Mouse (Mus musculus): ENCODE data around the gene Ptgis. TPM values are rescaled to one million over a fixed set of nuclear protein-coding genes. Genes with fewer than 3 reads are reported as not detected.
A peak's percentile ranks its signal among the peaks of the same experiment; 100 is the strongest.
"Not testable (repeated sequence)": the region's sequence is repeated elsewhere in the genome, so short reads cannot be mapped to it uniquely, and the experiment has no call there.

Gene Ptgis
- polyA plus RNA-seq, 1 experiment from 2014 or later: 5.6 TPM

- H3K4me3 ChIP-seq (replicated peaks): no peak overlapping the region
- 26% methylated on average over 7 of the region's 7 CpGs for whole genome bisulfite sequencing
Measured at GRCm38 (mm10) chr2:167222152-167222551, 18.3 kb downstream of the Ptgis start.

GRCm38 (mm10) chr2:167221159-167221845 is 19.1 kb downstream of the Ptgis start:
- ATAC-seq (ENCODE audit: low FRiP score): no peak
- Histone ChIP-seq H3K9me3 (replicated peaks) (no peaks in the 10 kb centered on the region), H3K4me1 (no peaks in the 10 kb centered on the region; the same call in 1 of the 2 replicates), H3K27ac (replicated peaks) (no peak overlapping the region), H3K9ac (replicated peaks) (no peak overlapping the region), H3K4me2 (no peak overlapping the region), H3K36me3 (no peaks in the 10 kb centered on the region), H3K4me3 (replicated peaks) (no peak overlapping the region), H3K27me3 (replicated peaks) (no peaks in the 10 kb centered on the region)
- 86% methylated on average over 13 of the region's 13 CpGs for WGBS

More at GRCm38 (mm10) chr2:167222152-167222551, 18.3 kb downstream of the Ptgis start:
- Histone ChIP-seq H3K9ac (replicated peaks) (no peak overlapping the region), H3K27me3 (replicated peaks) (no peaks in the 10 kb centered on the region), H3K9me3 (replicated peaks) (no peaks in the 10 kb centered on the region), H3K4me1 (no peaks in the 10 kb centered on the region; the same call in 1 of the 2 replicates), H3K4me2 (no peak overlapping the region), H3K36me3 (no peaks in the 10 kb centered on the region), H3K27ac (replicated peaks) (no peak overlapping the region)
- peak; percentile 49; the same call in 1 of the 2 replicates for ATAC-seq (ENCODE audit: low FRiP score)

GRCm38 (mm10) chr2:167220736-167221135 is 19.7 kb downstream of the Ptgis start:
- Histone ChIP-seq H3K36me3 (no peaks in the 10 kb centered on the region), H3K4me3 (replicated peaks) (no peak overlapping the region), H3K27ac (replicated peaks) (no peak overlapping the region), H3K9ac (replicated peaks) (no peak overlapping the region), H3K9me3 (replicated peaks) (no peaks in the 10 kb centered on the region), H3K4me1 (no peaks in the 10 kb centered on the region; the same call in 1 of the 2 replicates), H3K4me2 (no peak overlapping the region), H3K27me3 (replicated peaks) (no peaks in the 10 kb centered on the region)
- WGBS: 88% methylated on average over 5 of the region's 5 CpGs
- no peak for ATAC-seq (ENCODE audit: low FRiP score)

GRCm38 (mm10) chr2:167219154-167219775 is 21.1 kb downstream of the Ptgis start:
- H3K4me1 ChIP-seq: no peaks in the 10 kb centered on the region; the same call in 1 of the 2 replicates
- ATAC-seq (ENCODE audit: low FRiP score): peak; percentile 85
- no peak overlapping the region for H3K4me3 ChIP-seq (replicated peaks)
- peak overlapping the region; percentile 41; the same call in 1 of the 2 replicates for H3K4me2 ChIP-seq
- no peak overlapping the region for H3K9ac ChIP-seq (replicated peaks)
- no peak overlapping the region for H3K27ac ChIP-seq (replicated peaks)
- H3K36me3 ChIP-seq: no peaks in the 10 kb centered on the region
- H3K9me3 ChIP-seq (replicated peaks): no peaks in the 10 kb centered on the region
- H3K27me3 ChIP-seq (replicated peaks): no peaks in the 10 kb centered on the region
- 47% methylated on average over 8 of the region's 8 CpGs for WGBS

- 95% methylated on average over 12 of the region's 12 CpGs for WGBS
- Histone ChIP-seq H3K4me1 (no peaks in the 10 kb centered on the region), H3K27ac (replicated peaks) (no peak overlapping the region), H3K4me3 (replicated peaks) (no peak overlapping the region), H3K36me3 (no peaks in the 10 kb centered on the region), H3K4me2 (no peak overlapping the region), H3K9me3 (replicated peaks) (no peaks in the 10 kb centered on the region), H3K27me3 (replicated peaks) (no peaks in the 10 kb centered on the region), H3K9ac (replicated peaks) (no peak overlapping the region)
- ATAC-seq (ENCODE audit: low FRiP score): no peak
Measured at GRCm38 (mm10) chr2:167213666-167214065, 26.7 kb downstream of the Ptgis start.

- no peaks in the 10 kb centered on the region for H3K27me3 ChIP-seq (replicated peaks)
- H3K27ac ChIP-seq (replicated peaks): no peak overlapping the region
- H3K4me1 ChIP-seq: no peaks in the 10 kb centered on the region
- H3K4me3 ChIP-seq (replicated peaks): no peak overlapping the region
- WGBS: 94% methylated on average over 3 of the region's 3 CpGs
- H3K9me3 ChIP-seq (replicated peaks): no peaks in the 10 kb centered on the region
- ATAC-seq (ENCODE audit: low FRiP score): no peak
- H3K9ac ChIP-seq (replicated peaks): no peak overlapping the region
- no peaks in the 10 kb centered on the region for H3K36me3 ChIP-seq
- H3K4me2 ChIP-seq: no peak overlapping the region
Measured at GRCm38 (mm10) chr2:167213076-167213475, 27.3 kb downstream of the Ptgis start.

GRCm38 (mm10) chr2:167212551-167212950 is 27.9 kb downstream of the Ptgis start:
- H3K9me3 ChIP-seq (replicated peaks): no peaks in the 10 kb centered on the region
- 92% methylated on average over 6 of the region's 6 CpGs for WGBS
- H3K4me3 ChIP-seq (replicated peaks): no peak overlapping the region
- no peak overlapping the region for H3K27ac ChIP-seq (replicated peaks)
- H3K4me2 ChIP-seq: no peak overlapping the region
- ATAC-seq (ENCODE audit: low FRiP score): no peak
- no peaks in the 10 kb centered on the region for H3K4me1 ChIP-seq
- H3K27me3 ChIP-seq (replicated peaks): no peaks in the 10 kb centered on the region
- no peak overlapping the region for H3K9ac ChIP-seq (replicated peaks)
- no peaks in the 10 kb centered on the region for H3K36me3 ChIP-seq

GRCm38 (mm10) chr2:167212089-167212488 is 28.3 kb downstream of the Ptgis start:
- no peaks in the 10 kb centered on the region for H3K27me3 ChIP-seq (replicated peaks)
- no peak overlapping the region for H3K27ac ChIP-seq (replicated peaks)
- H3K36me3 ChIP-seq: no peaks in the 10 kb centered on the region
- H3K9me3 ChIP-seq (replicated peaks): no peaks in the 10 kb centered on the region
- 90% methylated on average over 3 of the region's 3 CpGs for WGBS
- no peak overlapping the region for H3K4me3 ChIP-seq (replicated peaks)
- H3K4me1 ChIP-seq: no peaks in the 10 kb centered on the region
- no peak overlapping the region for H3K9ac ChIP-seq (replicated peaks)
- no peak for ATAC-seq (ENCODE audit: low FRiP score)
- no peak overlapping the region for H3K4me2 ChIP-seq

GRCm38 (mm10) chr2:167209900-167210299 is 30.5 kb downstream of the Ptgis start:
- Histone ChIP-seq H3K27ac (replicated peaks) (no peak overlapping the region), H3K4me3 (replicated peaks) (no peak overlapping the region), H3K27me3 (replicated peaks) (no peaks in the 10 kb centered on the region), H3K9ac (replicated peaks) (no peak overlapping the region), H3K36me3 (no peaks in the 10 kb centered on the region), H3K4me1 (no peaks in the 10 kb centered on the region), H3K9me3 (replicated peaks) (no peaks in the 10 kb centered on the region), H3K4me2 (no peak overlapping the region)
- no peak for ATAC-seq (ENCODE audit: low FRiP score)
- 81% methylated on average over 9 of the region's 9 CpGs for WGBS

GRCm38 (mm10) chr2:167208984-167209383 is 31.4 kb downstream of the Ptgis start:
- Histone ChIP-seq H3K4me1 (no peaks in the 10 kb centered on the region), H3K36me3 (no peaks in the 10 kb centered on the region), H3K4me3 (replicated peaks) (no peak overlapping the region), H3K9me3 (replicated peaks) (no peaks in the 10 kb centered on the region), H3K27me3 (replicated peaks) (no peaks in the 10 kb centered on the region), H3K9ac (replicated peaks) (no peak overlapping the region), H3K4me2 (no peak overlapping the region), H3K27ac (replicated peaks) (no peak overlapping the region)
- 81% methylated on average over 3 of the region's 3 CpGs for WGBS
- ATAC-seq (ENCODE audit: low FRiP score): no peak

- Histone ChIP-seq H3K4me2 (no peak overlapping the region), H3K9me3 (replicated peaks) (no peaks in the 10 kb centered on the region), H3K9ac (replicated peaks) (no peak overlapping the region), H3K4me3 (replicated peaks) (no peak overlapping the region), H3K27me3 (replicated peaks) (no peaks in the 10 kb centered on the region), H3K27ac (replicated peaks) (no peak overlapping the region), H3K36me3 (no peaks in the 10 kb centered on the region), H3K4me1 (peaks cover 22% of the 10 kb centered on the region)
- 92% methylated on average over 18 of the region's 18 CpGs for WGBS
- ATAC-seq (ENCODE audit: low FRiP score): no peak
Measured at GRCm38 (mm10) chr2:167205918-167206629, 34.3 kb downstream of the Ptgis start.

GRCm38 (mm10) chr2:167204686-167205085 is 35.7 kb downstream of the Ptgis start:
- not testable (repeated sequence) for H3K4me2 ChIP-seq; H3K27ac ChIP-seq (replicated peaks); H3K4me3 ChIP-seq (replicated peaks); ATAC-seq (ENCODE audit: low FRiP score); H3K9ac ChIP-seq (replicated peaks); H3K36me3 ChIP-seq; H3K9me3 ChIP-seq (replicated peaks); H3K27me3 ChIP-seq (replicated peaks)
- H3K4me1 ChIP-seq: peaks cover 25% of the 10 kb centered on the region
- 89% methylated on average over 5 of the region's 5 CpGs for WGBS

Data from neural tube, embryonic 15.5 days (tissue).